Mouse (Mus musculus): ENCODE measurements at regions not wholly inside any gene's neighbourhood (a gene's known extent, or its start where the extent isn't known, plus 50 kb on each side); places are given as distances from the start of the nearest gene placed in this dataset.

- TF ChIP-seq CTCF (IDR thresholded peaks at IDR 0.05; ENCODE audit: borderline replicate concordance, extremely low read depth, insufficient read depth, insufficient read length) (no peak), POLR2A (IDR thresholded peaks at IDR 0.05; ENCODE audit: borderline replicate concordance, extremely low read depth, insufficient read depth, insufficient read length, poor library complexity, severe bottlenecking) (no peak)
- DNase-seq (ENCODE audit: low read depth): no peak
These were observed 499.1 kb downstream of the Adgrl2 start for GRCm38 (mm10) chr3:148491287-148491686.

DNA sequence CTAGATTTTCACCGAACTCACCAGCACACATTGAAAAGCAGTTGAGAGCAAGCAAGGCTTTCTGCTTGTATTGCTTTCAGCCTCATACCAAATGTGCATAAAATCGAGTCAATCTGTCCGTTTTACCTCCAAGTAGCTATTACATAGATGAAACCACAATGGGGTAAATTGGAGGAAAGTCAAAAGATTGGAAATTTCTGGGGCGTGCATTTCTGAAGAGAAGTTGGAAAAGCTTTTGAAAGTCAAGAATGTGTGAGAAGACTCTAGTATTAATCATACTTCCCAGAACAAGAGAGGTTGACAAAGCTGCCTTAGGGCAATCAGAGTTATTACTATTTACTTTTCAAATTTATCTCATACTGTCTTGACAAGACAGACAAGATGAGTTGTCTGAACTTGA lies 501.2 kb downstream of the Adgrl2 start:
- no peak for DNase-seq (ENCODE audit: low read depth)
- no peak for TF ChIP-seq CTCF (IDR thresholded peaks at IDR 0.05; ENCODE audit: borderline replicate concordance, extremely low read depth, insufficient read depth, insufficient read length)
- TF ChIP-seq POLR2A (IDR thresholded peaks at IDR 0.05; ENCODE audit: borderline replicate concordance, extremely low read depth, insufficient read depth, insufficient read length, poor library complexity, severe bottlenecking): no peak

DNA sequence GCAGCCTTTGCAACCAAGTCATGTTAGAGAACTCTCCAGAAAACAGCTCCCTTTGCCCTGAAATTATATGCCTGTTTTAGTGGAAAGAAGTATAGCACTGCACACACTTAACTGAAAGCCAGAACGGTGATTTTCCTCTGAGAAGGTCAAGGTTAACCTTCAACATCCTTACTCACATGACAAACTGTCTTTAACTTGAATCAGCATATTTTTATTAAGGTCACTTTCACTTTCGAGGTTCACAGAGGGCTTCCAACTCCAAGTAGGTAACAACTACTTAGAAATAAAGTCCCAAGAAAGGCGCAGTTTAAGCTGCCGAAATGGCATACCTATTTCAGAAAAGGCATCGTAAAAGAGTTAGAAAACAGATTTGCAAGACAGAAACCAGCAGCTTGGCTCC lies 502.4 kb downstream of the Adgrl2 start:
- TF ChIP-seq CTCF (IDR thresholded peaks at IDR 0.05; ENCODE audit: borderline replicate concordance, extremely low read depth, insufficient read depth, insufficient read length) (no peak), POLR2A (IDR thresholded peaks at IDR 0.05; ENCODE audit: borderline replicate concordance, extremely low read depth, insufficient read depth, insufficient read length, poor library complexity, severe bottlenecking) (no peak)
- no peak for DNase-seq (ENCODE audit: low read depth)

DNA sequence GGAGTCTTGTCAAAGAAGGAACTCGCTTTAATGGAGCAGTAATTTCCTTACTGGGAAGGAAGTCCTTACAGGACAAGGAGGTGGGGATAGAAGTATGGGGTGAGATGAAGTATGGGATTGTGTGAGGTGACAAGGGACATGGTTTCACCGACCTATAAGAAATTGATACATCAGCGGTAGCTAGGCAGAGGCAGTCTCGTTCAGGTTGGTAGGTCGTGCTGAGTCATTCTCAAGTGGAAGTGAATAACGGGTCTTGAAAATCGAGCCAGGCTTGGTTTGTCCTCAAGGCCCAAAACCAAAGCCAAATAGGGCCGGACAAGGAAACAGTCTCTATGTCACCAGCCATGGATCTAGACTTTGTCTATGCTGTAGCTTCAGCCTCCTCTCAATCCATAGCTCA lies 514.5 kb downstream of the Adgrl2 start:
- no peak for TF ChIP-seq CTCF (IDR thresholded peaks at IDR 0.05; ENCODE audit: borderline replicate concordance, extremely low read depth, insufficient read depth, insufficient read length)
- TF ChIP-seq POLR2A (IDR thresholded peaks at IDR 0.05; ENCODE audit: borderline replicate concordance, extremely low read depth, insufficient read depth, insufficient read length, poor library complexity, severe bottlenecking): no peak
- no peak for DNase-seq (ENCODE audit: low read depth)

DNA sequence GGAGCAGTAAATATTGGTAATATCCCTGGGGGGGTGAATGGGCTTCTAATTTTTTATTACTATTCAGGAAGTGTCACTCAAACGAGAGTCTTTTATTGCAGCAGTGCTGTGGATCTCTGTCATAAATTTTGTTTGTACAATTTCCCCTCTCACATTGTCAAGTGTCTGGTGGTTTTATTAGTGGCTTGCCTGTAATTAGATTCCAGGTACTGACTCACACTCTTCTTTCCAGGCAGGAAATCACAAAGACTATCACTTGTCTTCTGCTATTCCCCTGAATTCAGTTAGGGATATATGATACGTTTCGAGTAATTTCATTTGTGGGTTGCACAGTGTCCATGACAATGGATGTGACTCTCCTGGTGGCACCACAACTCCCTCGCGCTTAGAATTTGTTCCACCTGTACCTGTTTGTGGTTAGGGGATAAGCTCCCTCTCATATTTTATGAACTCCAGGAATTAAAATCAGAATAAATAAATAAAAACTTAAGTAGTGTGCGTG lies 517.4 kb downstream of the Adgrl2 start:
- no peak for DNase-seq (ENCODE audit: low read depth)
- TF ChIP-seq CTCF (IDR thresholded peaks at IDR 0.05; ENCODE audit: borderline replicate concordance, extremely low read depth, insufficient read depth, insufficient read length) (no peak), POLR2A (IDR thresholded peaks at IDR 0.05; ENCODE audit: borderline replicate concordance, extremely low read depth, insufficient read depth, insufficient read length, poor library complexity, severe bottlenecking) (no peak)

DNA sequence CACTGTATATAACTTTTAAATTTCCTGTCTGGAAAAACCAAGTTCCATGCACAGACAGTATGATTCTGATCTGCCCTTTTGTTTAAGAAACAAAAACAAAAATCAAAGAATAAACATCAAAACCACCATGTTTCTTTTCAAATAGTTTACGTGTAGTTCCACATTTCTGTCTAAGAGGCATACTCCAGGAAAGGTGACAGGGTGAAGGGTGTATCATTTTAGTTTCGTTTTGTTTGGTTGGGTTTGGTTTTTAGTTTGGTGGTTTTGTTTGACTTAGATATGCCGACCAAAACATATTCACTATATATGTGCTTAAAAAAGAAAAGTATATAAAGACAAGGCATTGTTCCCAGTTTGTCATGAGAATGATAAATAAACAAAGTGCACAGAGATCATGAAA lies 524.9 kb downstream of the Adgrl2 start:
- TF ChIP-seq CTCF (IDR thresholded peaks at IDR 0.05; ENCODE audit: borderline replicate concordance, extremely low read depth, insufficient read depth, insufficient read length) (no peak), POLR2A (IDR thresholded peaks at IDR 0.05; ENCODE audit: borderline replicate concordance, extremely low read depth, insufficient read depth, insufficient read length, poor library complexity, severe bottlenecking) (no peak)
- DNase-seq (ENCODE audit: low read depth): no peak

DNA sequence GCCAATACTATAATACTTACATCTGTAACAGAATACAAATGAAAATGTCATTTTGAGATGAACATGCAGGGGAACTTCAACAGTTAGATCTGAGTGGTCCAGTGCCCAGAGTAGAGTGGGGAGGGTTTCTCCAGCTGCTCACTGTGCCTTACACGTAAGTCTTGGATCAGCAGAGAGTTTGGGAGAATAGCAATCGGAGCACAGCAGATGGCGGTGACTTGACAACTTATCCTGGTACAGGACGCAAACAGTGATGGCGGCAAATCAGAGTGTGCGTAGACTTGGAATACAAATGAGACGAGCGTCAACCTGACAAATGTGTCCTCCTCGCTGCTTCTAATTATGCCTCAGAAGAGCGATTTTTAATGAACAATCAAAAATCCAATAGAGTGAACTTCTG lies 527.6 kb downstream of the Adgrl2 start:
- DNase-seq (ENCODE audit: low read depth): peak; percentile 87
- TF ChIP-seq CTCF (IDR thresholded peaks at IDR 0.05; ENCODE audit: borderline replicate concordance, extremely low read depth, insufficient read depth, insufficient read length) (no peak), POLR2A (IDR thresholded peaks at IDR 0.05; ENCODE audit: borderline replicate concordance, extremely low read depth, insufficient read depth, insufficient read length, poor library complexity, severe bottlenecking) (no peak)

- TF ChIP-seq CTCF (IDR thresholded peaks at IDR 0.05; ENCODE audit: borderline replicate concordance, extremely low read depth, insufficient read depth, insufficient read length) (no peak), POLR2A (IDR thresholded peaks at IDR 0.05; ENCODE audit: borderline replicate concordance, extremely low read depth, insufficient read depth, insufficient read length, poor library complexity, severe bottlenecking) (no peak)
- no peak for DNase-seq (ENCODE audit: low read depth)
These were observed 541.5 kb downstream of the Adgrl2 start for GRCm38 (mm10) chr3:148448888-148449287.

DNA sequence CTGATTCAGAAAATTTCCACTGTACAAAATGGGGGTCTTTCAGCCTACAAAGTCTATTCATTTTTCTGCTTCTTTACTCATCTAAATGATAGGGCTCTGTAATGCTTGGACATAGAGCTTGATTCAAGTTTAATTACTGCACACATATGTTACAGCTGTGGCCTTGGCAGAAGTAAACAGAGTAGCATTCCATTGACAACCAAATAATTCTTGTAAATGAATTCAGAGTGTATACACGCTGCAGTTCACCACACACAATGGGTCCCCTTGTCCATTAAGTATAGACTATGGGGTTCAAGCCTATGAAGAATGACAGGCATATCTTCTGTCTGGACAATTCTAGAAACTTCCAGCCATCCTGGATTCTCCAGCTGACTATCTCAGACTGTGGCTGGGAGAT lies 541.9 kb downstream of the Adgrl2 start:
- TF ChIP-seq CTCF (IDR thresholded peaks at IDR 0.05; ENCODE audit: borderline replicate concordance, extremely low read depth, insufficient read depth, insufficient read length) (no peak), POLR2A (IDR thresholded peaks at IDR 0.05; ENCODE audit: borderline replicate concordance, extremely low read depth, insufficient read depth, insufficient read length, poor library complexity, severe bottlenecking) (no peak)

DNA sequence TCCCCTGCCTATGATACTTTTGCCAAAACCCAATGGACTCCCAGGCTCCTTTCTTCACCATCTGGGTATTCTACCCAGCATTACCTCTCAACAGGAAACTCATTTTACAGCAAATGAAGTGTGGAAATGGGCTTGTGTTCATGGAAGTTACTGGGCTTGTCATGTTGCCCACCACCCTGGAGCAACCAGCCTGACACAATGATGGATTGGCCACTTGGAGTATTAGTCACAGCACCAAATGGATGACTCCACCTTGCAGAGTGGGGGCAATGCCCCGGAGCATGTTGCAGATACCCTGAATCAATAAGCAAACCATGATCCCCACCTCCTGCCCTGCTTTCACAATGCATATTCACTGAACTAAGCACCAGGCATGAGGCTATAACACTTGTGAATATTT lies 543.5 kb downstream of the Adgrl2 start:
- no peak for DNase-seq (ENCODE audit: low read depth)
- TF ChIP-seq POLR2A (IDR thresholded peaks at IDR 0.05; ENCODE audit: borderline replicate concordance, extremely low read depth, insufficient read depth, insufficient read length, poor library complexity, severe bottlenecking): no peak
- TF ChIP-seq CTCF (IDR thresholded peaks at IDR 0.05; ENCODE audit: borderline replicate concordance, extremely low read depth, insufficient read depth, insufficient read length): no peak

More for the DNA sequence above, 541.9 kb downstream of the Adgrl2 start:
- DNase-seq (ENCODE audit: low read depth): peak; percentile 88

DNA sequence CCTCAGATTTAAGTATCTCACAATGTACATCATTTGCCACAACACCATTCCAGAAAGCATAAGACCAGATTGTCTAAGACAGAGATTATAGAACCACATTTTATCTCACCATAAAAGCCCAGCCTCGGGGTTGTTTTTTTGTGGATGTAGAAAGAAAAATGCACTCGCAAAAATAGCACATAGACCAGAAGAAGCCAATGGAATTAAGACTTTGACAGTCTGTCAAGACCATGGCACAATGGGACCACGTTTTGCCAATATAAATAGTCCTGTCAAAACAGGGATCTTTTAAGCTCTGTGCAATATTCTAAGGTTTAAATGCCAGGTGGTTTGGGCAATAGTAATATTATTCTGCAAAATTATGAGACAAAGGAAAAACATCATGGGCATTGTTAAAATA lies 547.3 kb downstream of the Adgrl2 start:
- no peak for TF ChIP-seq CTCF (IDR thresholded peaks at IDR 0.05; ENCODE audit: borderline replicate concordance, extremely low read depth, insufficient read depth, insufficient read length)
- TF ChIP-seq POLR2A (IDR thresholded peaks at IDR 0.05; ENCODE audit: borderline replicate concordance, extremely low read depth, insufficient read depth, insufficient read length, poor library complexity, severe bottlenecking): no peak
- no peak for DNase-seq (ENCODE audit: low read depth)

DNA sequence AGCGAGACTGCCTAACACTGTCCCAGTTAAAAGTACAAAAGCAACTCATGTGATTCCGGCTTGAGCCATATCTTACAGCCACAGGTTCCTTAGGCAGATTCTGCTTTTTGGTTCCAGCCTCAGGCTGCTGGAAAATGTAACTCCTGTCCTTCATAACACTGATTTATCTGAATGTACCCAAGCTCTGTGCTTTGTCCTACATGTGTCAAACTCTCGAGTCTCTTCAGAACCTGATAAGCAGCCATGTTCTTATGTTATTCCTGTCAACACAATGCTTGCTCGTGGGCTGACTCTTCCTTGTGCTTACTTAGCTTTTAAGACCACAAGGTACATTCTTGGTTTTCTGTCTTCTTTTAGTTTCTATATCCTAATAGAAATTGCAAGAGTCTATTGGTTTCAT lies 556.3 kb downstream of the Adgrl2 start:
- no peak for TF ChIP-seq POLR2A (IDR thresholded peaks at IDR 0.05; ENCODE audit: borderline replicate concordance, extremely low read depth, insufficient read depth, insufficient read length, poor library complexity, severe bottlenecking)
- DNase-seq (ENCODE audit: low read depth): no peak
